Mouse (Mus musculus): ENCODE data around the gene Egfr. TPM values are rescaled to one million over a fixed set of nuclear protein-coding genes. Genes with fewer than 3 reads are reported as not detected.

Egfr gene
- polyA plus RNA-seq, 1 experiment from 2014 or later, result 26.3 TPM

GRCm38 (mm10) chr11:16769709-16770303 is 17.8 kb downstream of the Egfr start:
- H3K36me3 ChIP-seq (replicated peaks; ENCODE audit: insufficient read depth, low read length), result no peaks in the 10 kb centered on the region
- no peak overlapping the region for H3K4me3 ChIP-seq (ENCODE audit: low read depth, low read length)
- H3K4me1 ChIP-seq (ENCODE audit: insufficient read depth), result peaks cover 18% of the 10 kb centered on the region
- peak overlapping the region; percentile 29; the same call in 1 of the 2 replicates for H3K27ac ChIP-seq (ENCODE audit: low read depth)
- ATAC-seq (peak; percentile 37), DNase-seq (no peak)
- no peaks in the 10 kb centered on the region for H3K27me3 ChIP-seq (ENCODE audit: insufficient read depth, low read length)
- H3K4me2 ChIP-seq (ENCODE audit: low read depth, low read length), result no peak overlapping the region
- TF ChIP-seq CTCF (IDR thresholded peaks at IDR 0.05; ENCODE audit: low read depth) (no peak), EP300 (IDR thresholded peaks at IDR 0.05; ENCODE audit: low read depth) (no peak)
- H3K9ac ChIP-seq (replicated peaks), result no peak overlapping the region
- no peaks in the 10 kb centered on the region for H3K9me3 ChIP-seq (ENCODE audit: low read length)
- WGBS (ENCODE audit: insufficient replicate concordance), result 48% methylated on average over 3 of the region's 3 CpGs

GRCm38 (mm10) chr11:16770966-16771365 is 19.0 kb downstream of the Egfr start:
- no peak for TF ChIP-seq CTCF (IDR thresholded peaks at IDR 0.05; ENCODE audit: low read depth)
- TF ChIP-seq EP300 (IDR thresholded peaks at IDR 0.05; ENCODE audit: low read depth), result no peak
- peak overlapping the region; percentile 29; the same call in 1 of the 2 replicates for H3K27ac ChIP-seq (ENCODE audit: low read depth)
- H3K27me3 ChIP-seq (ENCODE audit: insufficient read depth, low read length), result no peaks in the 10 kb centered on the region
- H3K4me1 ChIP-seq (ENCODE audit: insufficient read depth), result peaks cover 18% of the 10 kb centered on the region
- H3K4me3 ChIP-seq (ENCODE audit: low read depth, low read length), result no peak overlapping the region
- H3K9ac ChIP-seq (replicated peaks), result no peak overlapping the region
- H3K4me2 ChIP-seq (ENCODE audit: low read depth, low read length), result no peak overlapping the region
- ATAC-seq (no peak), DNase-seq (no peak)
- WGBS (ENCODE audit: insufficient replicate concordance), result 75% methylated on average over 4 of the region's 4 CpGs
- no peaks in the 10 kb centered on the region for H3K9me3 ChIP-seq (ENCODE audit: low read length)
- H3K36me3 ChIP-seq (replicated peaks; ENCODE audit: insufficient read depth, low read length), result no peaks in the 10 kb centered on the region

GRCm38 (mm10) chr11:16772717-16773116 is 20.7 kb downstream of the Egfr start:
- Histone ChIP-seq H3K27ac (ENCODE audit: low read depth) (no peak overlapping the region), H3K4me3 (ENCODE audit: low read depth, low read length) (no peak overlapping the region), H3K4me1 (ENCODE audit: insufficient read depth) (peaks cover 16% of the 10 kb centered on the region), H3K9me3 (ENCODE audit: low read length) (no peaks in the 10 kb centered on the region), H3K36me3 (replicated peaks; ENCODE audit: insufficient read depth, low read length) (no peaks in the 10 kb centered on the region), H3K4me2 (ENCODE audit: low read depth, low read length) (no peak overlapping the region), H3K9ac (replicated peaks) (no peak overlapping the region), H3K27me3 (ENCODE audit: insufficient read depth, low read length) (no peaks in the 10 kb centered on the region)
- 20% methylated on average over 4 of the region's 4 CpGs for WGBS (ENCODE audit: insufficient replicate concordance)
- TF ChIP-seq EP300 (IDR thresholded peaks at IDR 0.05; ENCODE audit: low read depth) (no peak), CTCF (IDR thresholded peaks at IDR 0.05; ENCODE audit: low read depth) (no peak)
- DNase-seq (no peak), ATAC-seq (no peak)

- no peaks in the 10 kb centered on the region for H3K9me3 ChIP-seq (ENCODE audit: low read length)
- no peak overlapping the region for H3K4me2 ChIP-seq (ENCODE audit: low read depth, low read length)
- no peak for TF ChIP-seq EP300 (IDR thresholded peaks at IDR 0.05; ENCODE audit: low read depth)
- TF ChIP-seq CTCF (IDR thresholded peaks at IDR 0.05; ENCODE audit: low read depth), result no peak
- H3K4me1 ChIP-seq (ENCODE audit: insufficient read depth), result peaks cover 11% of the 10 kb centered on the region
- no peak overlapping the region for H3K9ac ChIP-seq (replicated peaks)
- ATAC-seq, result no peak
- no peaks in the 10 kb centered on the region for H3K27me3 ChIP-seq (ENCODE audit: insufficient read depth, low read length)
- WGBS (ENCODE audit: insufficient replicate concordance), result 69% methylated on average over 2 of the region's 2 CpGs
- no peak overlapping the region for H3K27ac ChIP-seq (ENCODE audit: low read depth)
- no peak for DNase-seq
- H3K36me3 ChIP-seq (replicated peaks; ENCODE audit: insufficient read depth, low read length), result no peaks in the 10 kb centered on the region
- H3K4me3 ChIP-seq (ENCODE audit: low read depth, low read length), result no peak overlapping the region
Observed at GRCm38 (mm10) chr11:16776967-16777366, 25.0 kb downstream of the Egfr start.

GRCm38 (mm10) chr11:16781604-16782003 is 29.6 kb downstream of the Egfr start:
- TF ChIP-seq EP300 (IDR thresholded peaks at IDR 0.05; ENCODE audit: low read depth), result no peak
- TF ChIP-seq CTCF (IDR thresholded peaks at IDR 0.05; ENCODE audit: low read depth), result no peak
- Histone ChIP-seq H3K27me3 (ENCODE audit: insufficient read depth, low read length) (no peaks in the 10 kb centered on the region), H3K4me1 (ENCODE audit: insufficient read depth) (peaks cover 11% of the 10 kb centered on the region), H3K27ac (ENCODE audit: low read depth) (no peak overlapping the region), H3K36me3 (replicated peaks; ENCODE audit: insufficient read depth, low read length) (no peaks in the 10 kb centered on the region), H3K9me3 (ENCODE audit: low read length) (no peaks in the 10 kb centered on the region), H3K9ac (replicated peaks) (no peak overlapping the region; the same call in 1 of the 2 replicates), H3K4me2 (ENCODE audit: low read depth, low read length) (no peak overlapping the region), H3K4me3 (ENCODE audit: low read depth, low read length) (no peak overlapping the region)
- ATAC-seq (no peak), DNase-seq (no peak)
- WGBS (ENCODE audit: insufficient replicate concordance), result 56% methylated on average over 2 of the region's 2 CpGs

- Histone ChIP-seq H3K9ac (replicated peaks) (no peak overlapping the region), H3K4me2 (ENCODE audit: low read depth, low read length) (no peak overlapping the region), H3K4me3 (ENCODE audit: low read depth, low read length) (no peak overlapping the region), H3K27me3 (ENCODE audit: insufficient read depth, low read length) (no peaks in the 10 kb centered on the region), H3K36me3 (replicated peaks; ENCODE audit: insufficient read depth, low read length) (no peaks in the 10 kb centered on the region), H3K9me3 (ENCODE audit: low read length) (no peaks in the 10 kb centered on the region), H3K27ac (ENCODE audit: low read depth) (no peak overlapping the region), H3K4me1 (ENCODE audit: insufficient read depth) (peaks cover 8% of the 10 kb centered on the region; the same call in 1 of the 2 replicates)
- WGBS (ENCODE audit: insufficient replicate concordance), result 74% methylated on average over 8 of the region's 8 CpGs
- DNase-seq, result no peak
- no peak for ATAC-seq
- TF ChIP-seq CTCF (IDR thresholded peaks at IDR 0.05; ENCODE audit: low read depth) (no peak), EP300 (IDR thresholded peaks at IDR 0.05; ENCODE audit: low read depth) (no peak)
Observed at GRCm38 (mm10) chr11:16783926-16784659, 32.1 kb downstream of the Egfr start.
